Mouse (Mus musculus) MEL (cell line): ENCODE measurements around the gene Rpl38. TPM values are rescaled to one million over a fixed set of nuclear protein-coding genes. Genes with fewer than 3 reads are reported as not detected.
"Not testable (repeated sequence)": the region's sequence is repeated elsewhere in the genome, so short reads cannot be mapped to it uniquely, and the experiment has no call there.

Source experiments
- DNase-seq: peaks from one replicate; pipeline ENCODE4 v3.0.0; 2011; ENCODE audit warnings: low read depth, low spot score
- H3K27ac ChIP-seq: 2 replicates; pipeline ENCODE4 v1.5.1; 2012; ENCODE audit warnings: low read depth, mild to moderate bottlenecking, control low read depth, low read length, moderate library complexity; ENCODE audit not compliant: control insufficient read depth
- H3K27me3 ChIP-seq, 2 experiments: fragments of 150-350 bp in 1 of 2; sonication (generic) in 1 of 2; 2 replicates each; pipeline ENCODE4 v1.6.1; 2012; ENCODE audit warnings: low read length in 2 of 2, mild to moderate bottlenecking in 2 of 2, improper control_type of control experiment in 1 of 2, moderate library complexity in 1 of 2; ENCODE audit not compliant: insufficient read depth in 2 of 2, control insufficient read depth in 1 of 2
- H3K36me3 ChIP-seq, 2 experiments: 2 replicates each; pipeline ENCODE4 v1.6.1; 2012 to 2014; ENCODE audit warnings: low read length in 2 of 2, improper control_type of control experiment in 1 of 2, inconsistent platforms in 1 of 2, mild to moderate bottlenecking in 1 of 2; ENCODE audit not compliant: insufficient read depth in 2 of 2, control insufficient read depth in 1 of 2
- H3K4me1 ChIP-seq, 2 experiments: fragments of 150-350 bp in 1 of 2; sonication (generic) in 1 of 2; 2 replicates each; pipeline ENCODE4 v1.6.1; 2012; ENCODE audit warnings: low read length in 2 of 2, improper control_type of control experiment in 1 of 2, mild to moderate bottlenecking in 1 of 2; ENCODE audit not compliant: insufficient read depth in 2 of 2, control insufficient read depth in 1 of 2
- H3K4me3 ChIP-seq, 2 experiments: fragments of 150-350 bp in 1 of 2; sonication (generic) in 1 of 2; 2 replicates each; pipeline ENCODE4 v1.5.1; 2012; ENCODE audit warnings: low read depth in 2 of 2, low read length in 2 of 2, mild to moderate bottlenecking in 2 of 2, moderate library complexity in 2 of 2, control low read depth in 1 of 2, improper control_type of control experiment in 1 of 2; ENCODE audit not compliant: control insufficient read depth in 1 of 2, insufficient read depth in 1 of 2
- H3K79me2 ChIP-seq: 2 replicates; pipeline ENCODE4 v1.6.1; 2012; ENCODE audit warnings: mild to moderate bottlenecking, low read length, moderate library complexity; ENCODE audit not compliant: control insufficient read depth, poor library complexity, insufficient read depth
- H3K9ac ChIP-seq: 2 replicates; pipeline ENCODE4 v1.6.1; 2012; ENCODE audit warnings: low read depth, mild to moderate bottlenecking, control low read depth, low read length, moderate library complexity; ENCODE audit not compliant: control insufficient read depth, poor library complexity, severe bottlenecking
- H3K9me3 ChIP-seq: fragments of 150-350 bp; sonication (generic); replicated peaks from 2 replicates; pipeline ENCODE4 v1.6.1; 2012; ENCODE audit warnings: mild to moderate bottlenecking, low read length, improper control_type of control experiment, moderate library complexity; ENCODE audit not compliant: insufficient read depth
- CHD1 ChIP-seq: IDR thresholded peaks from 2 replicates; pipeline ENCODE4 v1.6.1; 2012; ENCODE audit warnings: low read depth, mild to moderate bottlenecking, inconsistent platforms, low read length, improper control_type of control experiment
- CTCF ChIP-seq, 3 experiments: IDR thresholded peaks in 2 of 3; conservative IDR thresholded peaks in 1 of 3; 2 replicates each; pipeline ENCODE4 v1.5.1; 2011 to 2012; ENCODE audit warnings: low read length in 3 of 3, low read depth in 2 of 3, mild to moderate bottlenecking in 2 of 3, improper control_type of control experiment in 1 of 3, inconsistent platforms in 1 of 3, mixed read lengths in 1 of 3, moderate library complexity in 1 of 3; ENCODE audit not compliant: control insufficient read depth in 1 of 3, insufficient read depth in 1 of 3, poor library complexity in 1 of 3, severe bottlenecking in 1 of 3
- ETS1 ChIP-seq: IDR thresholded peaks from 2 replicates; pipeline ENCODE4 v1.6.1; 2012; ENCODE audit warnings: low read depth, mild to moderate bottlenecking, inconsistent platforms, low read length, improper control_type of control experiment, moderate library complexity
- MAFK ChIP-seq: IDR thresholded peaks from 2 replicates; pipeline ENCODE4 v1.6.1; 2011; ENCODE audit warnings: low read depth, mild to moderate bottlenecking, low read length, improper control_type of control experiment, borderline replicate concordance
- MAX ChIP-seq: IDR thresholded peaks from 2 replicates; pipeline ENCODE4 v1.6.1; 2011; ENCODE audit warnings: low read length, improper control_type of control experiment
- MAZ ChIP-seq: IDR thresholded peaks from 2 replicates; pipeline ENCODE4 v1.6.1; 2012; ENCODE audit warnings: low read depth, mild to moderate bottlenecking, inconsistent platforms, low read length, improper control_type of control experiment
- MXI1 ChIP-seq: IDR thresholded peaks from 2 replicates; pipeline ENCODE4 v1.6.1; 2011; ENCODE audit warnings: mild to moderate bottlenecking, low read depth, low read length, improper control_type of control experiment
- MYB ChIP-seq: IDR thresholded peaks from 2 replicates; pipeline ENCODE4 v1.6.1; 2011; ENCODE audit warnings: mild to moderate bottlenecking, low read depth, low read length, improper control_type of control experiment
- MYC ChIP-seq: IDR thresholded peaks from 2 replicates; pipeline ENCODE4 v1.6.1; 2011; ENCODE audit warnings: low read depth, mild to moderate bottlenecking, low read length, improper control_type of control experiment, moderate library complexity
- NELFE ChIP-seq: IDR thresholded peaks from 2 replicates; pipeline ENCODE4 v1.6.1; 2011; ENCODE audit warnings: low read depth, low read length, improper control_type of control experiment
- NRF1 ChIP-seq: IDR thresholded peaks from 2 replicates; pipeline ENCODE4 v1.6.1; 2014; ENCODE audit warnings: low read depth, mild to moderate bottlenecking, inconsistent platforms, low read length, improper control_type of control experiment, moderate library complexity; ENCODE audit not compliant: poor library complexity, insufficient read depth, severe bottlenecking
- POLR2A ChIP-seq, 2 experiments: IDR thresholded peaks; 2 replicates each; pipeline ENCODE4 v1.6.1; 2011 to 2012; ENCODE audit warnings: low read length in 2 of 2, mild to moderate bottlenecking in 2 of 2, control low read depth in 1 of 2, improper control_type of control experiment in 1 of 2, low read depth in 1 of 2, moderate library complexity in 1 of 2; ENCODE audit not compliant: control insufficient read depth in 1 of 2, insufficient read depth in 1 of 2, poor library complexity in 1 of 2
- POLR2AphosphoS2 ChIP-seq: IDR thresholded peaks from 2 replicates; pipeline ENCODE4 v1.6.1; 2011; ENCODE audit warnings: low read length, improper control_type of control experiment
- POLR2AphosphoS5 ChIP-seq: IDR thresholded peaks from 2 replicates; pipeline ENCODE4 v1.6.1; 2012; ENCODE audit warnings: low read depth, borderline replicate concordance, mild to moderate bottlenecking, inconsistent platforms, low read length, moderate library complexity, mixed read lengths
- RAD21 ChIP-seq: IDR thresholded peaks from 2 replicates; pipeline ENCODE4 v1.6.1; 2011; ENCODE audit warnings: mild to moderate bottlenecking, low read depth, low read length, improper control_type of control experiment
- RCOR1 ChIP-seq: IDR thresholded peaks from 2 replicates; pipeline ENCODE4 v1.6.1; 2012; ENCODE audit warnings: low read depth, mild to moderate bottlenecking, inconsistent platforms, low read length, improper control_type of control experiment
- SIN3A ChIP-seq: IDR thresholded peaks from 2 replicates; pipeline ENCODE4 v1.6.1; 2012; ENCODE audit warnings: low read length, improper control_type of control experiment, inconsistent platforms
- SMC3 ChIP-seq: IDR thresholded peaks from 2 replicates; pipeline ENCODE4 v1.6.1; 2011; ENCODE audit warnings: low read depth, low read length, improper control_type of control experiment
- TBP ChIP-seq: IDR thresholded peaks from 2 replicates; pipeline ENCODE4 v1.8.0; 2011; ENCODE audit warnings: low read depth, low read length, improper control_type of control experiment
- USF1 ChIP-seq: IDR thresholded peaks from 2 replicates; pipeline ENCODE4 v1.6.1; 2014; ENCODE audit warnings: low read depth, mild to moderate bottlenecking, inconsistent platforms, low read length, improper control_type of control experiment, moderate library complexity
- ZC3H11A ChIP-seq: IDR thresholded peaks from 2 replicates; pipeline ENCODE4 v1.6.1; 2012; ENCODE audit warnings: low read depth, mild to moderate bottlenecking, inconsistent platforms, low read length, improper control_type of control experiment
- ZKSCAN1 ChIP-seq: IDR thresholded peaks from 2 replicates; pipeline ENCODE4 v1.6.1; 2012; ENCODE audit warnings: low read depth, mild to moderate bottlenecking, inconsistent platforms, low read length, improper control_type of control experiment, moderate library complexity
- polyA plus RNA-seq, 2 experiments: library from polyadenylated mRNA; stranded (reverse) in 1 of 2; unstranded in 1 of 2; fragments of >175 nt in 1 of 2; fragments of >200 nt in 1 of 2; gene quantifications; 2 replicates each; pipeline versions ENCODE4 v1.2.1 to v1.2.4; 2012; ENCODE audit warnings: low replicate concordance in 2 of 2, low read depth in 1 of 2; ENCODE audit not compliant: insufficient read length in 2 of 2, insufficient read depth in 1 of 2, missing spikeins in 1 of 2
- total RNA-seq: library from RNA; depleted of rRNA; stranded (reverse); fragments of 300-350 nt; gene quantifications from 2 replicates; pipeline ENCODE4 v1.2.3, GENCODE M21; 2012

Rpl38 gene
- total and polyA plus RNA-seq, 3 experiments: 851 to 5,142 (median 1,236) TPM

DNA sequence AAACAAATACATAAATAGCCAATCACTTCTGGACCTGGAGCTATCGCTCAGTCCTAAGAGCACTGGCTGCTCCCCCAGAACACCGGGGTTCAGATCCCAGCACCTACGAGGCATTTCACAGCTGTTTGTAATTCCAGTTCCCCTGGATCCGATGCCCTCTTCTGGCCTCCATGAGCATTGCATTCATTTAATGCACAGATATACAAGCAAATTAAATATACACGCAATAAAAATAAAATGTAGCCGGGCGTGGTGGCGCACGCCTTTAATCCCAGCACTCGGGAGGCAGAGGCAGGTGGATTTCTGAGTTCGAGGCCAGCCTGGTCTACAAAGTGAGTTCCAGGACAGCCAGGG, 415 bp upstream of the Rpl38 start:
- DNase-seq: peak; percentile 91
- Histone ChIP-seq H3K36me3 (peaks cover 12 to 14% of the 10 kb centered on the region in 2 experiments), H3K9ac (peak overlapping the region; percentile 59), H3K4me3 (peak overlapping the region; percentile 42 to 57), H3K27ac (peak overlapping the region; percentile 87), H3K79me2 (peaks cover 26% of the 10 kb centered on the region), H3K4me1 (peaks cover 8 to 16% of the 10 kb centered on the region in 2 experiments; a peak in 3 of 4 replicates)
- H3K27me3 ChIP-seq, H3K9me3 ChIP-seq: not testable (repeated sequence)
- TF ChIP-seq ETS1 (peak; percentile 55), ZC3H11A (0 out of 2 replicates have a peak, but pooled peaks have one; percentile 4), SMC3 (0 out of 2 replicates have a peak, but pooled peaks have one; percentile 28), CTCF (IDR thresholded peaks at IDR 0.05 in 2 of 3, conservative IDR thresholded peaks at IDR 0.05 in 1 of 3; ENCODE audit: control insufficient read depth in 1 of 3, insufficient read depth in 1 of 3, low read depth in 2 of 3, low read length in 3 of 3, poor library complexity in 1 of 3, severe bottlenecking in 1 of 3) (peak; percentile 37 to 53 (median 42))

DNA sequence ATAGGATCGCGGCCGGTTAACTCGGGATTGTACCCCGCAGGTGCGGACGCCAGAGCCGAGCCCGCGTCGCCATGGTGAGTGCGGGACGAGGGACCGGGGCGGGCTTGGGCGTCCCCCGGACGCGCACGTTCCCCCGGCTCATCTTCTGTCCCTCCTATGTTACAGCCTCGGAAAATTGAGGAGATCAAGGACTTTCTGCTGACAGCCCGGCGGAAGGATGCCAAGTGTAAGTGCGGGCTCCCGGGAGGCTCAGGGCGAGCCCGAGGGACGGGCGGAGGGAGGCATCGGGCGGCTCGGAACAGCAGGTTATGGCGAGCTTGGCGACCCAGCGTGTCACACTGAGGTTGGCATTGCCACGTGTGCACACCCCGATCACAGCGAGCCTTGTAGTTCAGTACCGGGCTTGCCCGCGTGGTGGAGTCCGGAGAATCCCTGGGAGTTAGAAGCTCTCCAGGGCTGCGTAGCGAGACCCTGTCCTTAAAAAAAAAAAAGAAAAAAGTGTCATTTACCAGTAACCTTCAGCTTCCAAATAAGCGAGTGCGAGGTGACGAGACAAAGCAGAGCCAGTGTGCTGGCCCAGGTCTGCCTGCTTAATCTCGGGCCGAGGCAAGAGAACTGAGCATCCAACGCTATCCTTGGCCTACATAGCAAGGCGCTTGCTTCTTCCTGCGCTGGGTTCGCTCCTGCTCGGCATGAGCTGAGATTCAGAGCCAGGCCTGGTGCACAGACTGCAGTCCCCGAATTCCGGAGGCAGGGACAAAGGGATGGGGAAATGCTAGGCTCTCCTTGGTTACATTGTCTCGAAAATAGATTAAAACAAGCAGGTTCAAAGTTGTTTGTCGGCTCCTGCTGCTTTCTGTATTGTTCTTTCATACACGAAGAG, 658 bp downstream of the Rpl38 start:
- peaks cover 26% of the 10 kb centered on the region for H3K79me2 ChIP-seq
- peaks cover 12 to 14% of the 10 kb centered on the region in 2 experiments for H3K36me3 ChIP-seq
- TF ChIP-seq MYB (no peak), MAFK (no peak), NELFE (no peak), POLR2AphosphoS2 (peak; percentile 17; the same call in 1 of the 2 replicates), MAZ (no peak), USF1 (peak; percentile 26; the same call in 1 of the 2 replicates), SIN3A (peak; percentile 17), NRF1 (no peak), TBP (no peak), CHD1 (peak; percentile 12; the same call in 1 of the 2 replicates), MAX (peak; percentile 81; the same call in 1 of the 2 replicates), MYC (peak; percentile 71), MXI1 (peak; percentile 75), RAD21 (no peak), CTCF (IDR thresholded peaks at IDR 0.05 in 2 of 3, conservative IDR thresholded peaks at IDR 0.05 in 1 of 3; ENCODE audit: control insufficient read depth in 1 of 3, insufficient read depth in 1 of 3, low read depth in 2 of 3, low read length in 3 of 3, poor library complexity in 1 of 3, severe bottlenecking in 1 of 3) (peak in 1 of 3 experiments; percentile 8; a peak in 1 of 6 replicates), POLR2A (IDR thresholded peaks at IDR 0.05; ENCODE audit: control insufficient read depth in 1 of 2, insufficient read depth in 1 of 2, low read depth in 1 of 2, low read length in 2 of 2, poor library complexity in 1 of 2) (peak in 1 of 2 experiments; percentile 46; a peak in 1 of 4 replicates), ZKSCAN1 (no peak), RCOR1 (no peak), POLR2AphosphoS5 (0 out of 2 replicates have a peak, but pooled peaks have one; percentile 42)
- H3K27me3 ChIP-seq: no peaks in the 10 kb centered on the region
- peak; percentile 77 for DNase-seq
- peak overlapping the region; percentile 85 for H3K9ac ChIP-seq
- H3K4me3 ChIP-seq: peak overlapping the region; percentile 69 to 79
- H3K27ac ChIP-seq: peak overlapping the region; percentile 78
- peaks cover 8 to 16% of the 10 kb centered on the region in 2 experiments; a peak in 3 of 4 replicates for H3K4me1 ChIP-seq
- no peaks in the 10 kb centered on the region for H3K9me3 ChIP-seq
